Mouse (Mus musculus) ES-CJ7 (cell line): ENCODE measurements around the gene Tirap.
"Not testable (repeated sequence)": the region's sequence is repeated elsewhere in the genome, so short reads cannot be mapped to it uniquely, and the experiment has no call there.

Experiments used
- DNase-seq: peaks from one replicate; pipeline ENCODE4 v3.0.0; 2011; ENCODE audit warnings: low read depth, low spot score

The Tirap gene

DNA sequence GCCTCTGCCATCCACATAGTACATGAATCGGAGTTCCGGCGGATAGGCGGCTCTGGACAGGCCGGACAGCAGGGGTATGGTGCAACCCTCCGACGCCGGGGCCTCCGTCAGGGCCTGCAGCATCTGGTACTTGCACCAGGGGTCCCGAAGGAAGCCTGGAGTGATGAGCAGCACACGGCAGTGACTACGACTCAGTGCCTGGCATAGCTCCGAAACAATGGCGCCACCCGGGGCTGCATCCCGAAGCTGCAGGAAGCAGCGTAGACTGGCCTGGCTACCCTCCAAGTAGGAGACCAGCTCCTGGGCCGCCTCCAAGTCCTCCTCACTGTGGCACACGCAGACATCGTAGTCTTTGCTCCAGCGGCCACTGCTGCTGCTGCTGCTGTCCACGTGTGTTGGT is 11.4 kb downstream of the Tirap start:
- DNase-seq: peak; percentile 28

- DNase-seq: no peak
Measured at GRCm38 (mm10) chr9:35187351-35187903, 12.7 kb downstream of the Tirap start.

GRCm38 (mm10) chr9:35186430-35186829 is 13.7 kb downstream of the Tirap start:
- peak; percentile 40 for DNase-seq

DNA sequence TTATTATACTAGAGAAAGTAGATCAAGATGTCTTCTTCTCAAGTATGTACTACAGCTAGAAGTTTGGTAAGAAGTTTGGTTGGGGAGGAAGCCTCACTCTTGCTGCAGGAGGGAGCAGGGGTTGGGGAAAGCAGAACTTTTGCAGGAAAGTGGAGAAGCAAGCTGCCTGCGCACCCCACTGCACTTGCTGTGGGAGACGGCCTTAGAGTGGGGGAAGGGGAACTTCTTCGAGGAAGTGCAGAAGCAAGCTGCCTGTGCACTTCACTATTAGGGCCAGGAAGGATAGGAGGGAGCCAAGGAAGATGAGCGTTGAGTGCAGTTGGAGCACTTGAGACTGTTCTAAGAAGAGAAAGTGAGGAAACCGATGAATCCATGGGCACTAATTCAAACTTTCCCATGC is 16.7 kb downstream of the Tirap start:
- DNase-seq: no peak

- DNase-seq: no peak
Measured at GRCm38 (mm10) chr9:35182832-35183231, 17.3 kb downstream of the Tirap start.

DNA sequence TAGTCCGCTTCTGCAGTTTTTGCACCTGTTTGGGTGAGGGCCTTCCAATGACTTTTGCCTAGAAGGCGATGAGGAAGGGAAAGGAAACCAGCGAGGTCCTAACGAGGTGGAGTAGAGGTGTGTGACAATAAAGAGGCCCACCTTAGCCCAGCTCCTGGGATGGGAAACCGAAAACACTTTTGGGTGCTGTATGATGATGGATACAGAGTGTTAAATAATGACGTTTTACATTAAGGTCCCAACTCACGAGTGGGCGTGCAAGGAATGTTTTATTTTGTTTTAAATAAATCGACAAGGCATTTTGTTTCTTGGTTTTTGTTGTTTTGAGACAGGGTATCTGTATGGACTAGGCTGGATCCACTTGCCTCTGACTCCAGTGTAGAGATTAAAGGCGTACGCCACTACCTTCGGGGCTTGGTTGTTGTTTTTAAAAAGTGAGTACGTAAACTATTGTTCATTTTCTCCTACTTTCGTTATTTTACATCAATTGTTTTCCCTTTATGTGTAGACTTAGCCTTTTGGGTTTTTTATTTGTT is 23.9 kb downstream of the Tirap start:
- no peak for DNase-seq

DNA sequence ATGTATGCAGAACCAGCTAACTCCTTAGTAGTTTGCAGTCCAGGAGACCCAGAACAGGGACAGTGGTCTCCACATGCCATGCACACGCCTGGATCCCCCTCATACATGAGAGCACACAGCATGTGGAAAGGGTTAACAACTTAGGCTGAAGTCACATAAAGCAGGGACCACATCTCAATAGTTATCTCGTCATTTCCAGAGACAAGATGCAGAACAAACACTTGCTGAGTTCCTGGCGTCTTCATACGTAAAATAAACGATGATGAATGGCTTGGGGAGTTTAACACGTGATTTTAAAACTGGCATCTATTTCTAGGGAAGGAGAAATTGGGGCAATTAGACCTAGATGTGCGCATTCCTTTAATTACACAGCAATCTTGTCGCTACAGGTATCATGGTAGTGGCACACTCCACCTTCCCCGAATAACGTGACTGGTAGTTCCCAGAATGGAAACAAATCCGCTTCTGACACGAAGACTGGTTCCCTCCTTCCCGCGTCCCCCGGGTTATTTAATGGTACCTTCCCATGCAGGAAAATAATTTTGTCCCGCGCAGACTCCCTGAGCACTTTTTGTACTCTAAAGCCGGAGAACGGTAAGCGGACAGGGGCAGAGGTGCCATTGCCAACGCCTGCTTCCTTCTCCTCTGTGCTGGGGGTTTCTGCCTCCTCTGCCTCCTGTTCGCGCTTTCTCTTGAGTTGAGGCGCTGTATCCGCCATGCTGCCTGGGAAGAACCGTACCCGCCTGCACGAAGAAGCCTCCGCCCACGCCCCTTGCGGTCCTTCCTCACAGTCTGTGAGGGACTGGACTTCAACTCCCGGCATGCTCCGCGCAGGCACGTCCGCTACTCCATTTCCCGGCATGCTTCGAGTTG is 24.6 kb downstream of the Tirap start, which contains the start of gene Dcps:
Gene Dcps, minus strand, starts transcription at position 811 of the 873 bp plus-strand sequence.
- peak; percentile 92 for DNase-seq

DNA sequence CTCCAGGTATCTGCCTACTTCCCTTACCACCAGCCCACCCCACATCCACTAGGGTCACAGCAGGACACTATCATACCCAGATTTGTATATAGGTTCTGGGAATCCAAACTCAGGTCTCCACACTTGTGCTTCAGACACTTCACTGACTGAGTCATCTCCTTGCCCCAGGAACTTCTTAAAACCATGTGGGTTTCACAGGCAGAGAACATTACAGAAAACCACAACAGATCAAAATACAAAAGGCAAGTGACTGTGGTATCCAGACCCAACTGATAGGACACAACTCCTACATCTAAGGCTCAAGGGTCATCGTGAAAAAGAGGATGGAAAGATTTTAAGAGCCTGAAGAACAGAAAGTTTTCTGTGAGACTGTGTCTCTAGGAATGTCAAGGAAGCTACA is 26.8 kb downstream of the Tirap start:
- no peak for DNase-seq

- DNase-seq: no peak
Measured at GRCm38 (mm10) chr9:35170071-35170470, 30.0 kb downstream of the Tirap start.

GRCm38 (mm10) chr9:35166798-35167635 is 33.1 kb downstream of the Tirap start:
- DNase-seq: no peak

DNA sequence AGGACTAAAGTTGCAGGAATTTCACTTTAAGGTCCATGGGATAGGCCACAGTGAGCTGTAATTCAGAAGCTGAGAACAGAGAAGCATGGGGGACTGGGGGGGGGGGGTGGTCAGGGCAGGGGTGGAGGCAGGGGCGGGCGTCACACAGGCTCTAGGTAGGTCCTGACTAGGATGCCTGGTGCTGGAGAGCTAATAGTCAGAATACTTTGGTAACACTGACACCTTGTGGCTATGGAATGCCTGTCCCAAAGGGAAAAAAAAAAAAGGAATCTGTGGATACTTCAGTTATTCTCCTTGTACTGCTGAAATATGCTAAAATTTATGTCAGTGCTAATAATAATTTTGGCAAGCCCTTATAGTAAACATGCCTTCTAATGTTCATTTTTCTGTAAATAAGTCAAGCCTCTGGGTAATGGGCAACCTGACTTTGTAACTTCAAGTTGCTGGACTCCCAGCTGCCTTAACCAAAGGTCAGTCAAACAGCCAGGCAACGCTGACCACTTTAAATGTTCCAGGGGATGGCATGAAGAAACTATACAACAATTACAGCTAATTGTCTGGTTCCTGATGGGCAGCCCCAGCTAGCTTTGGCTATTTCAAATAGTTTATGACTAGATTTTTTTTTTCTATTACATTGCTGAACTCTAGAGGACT is 33.8 kb downstream of the Tirap start:
- DNase-seq: no peak

GRCm38 (mm10) chr9:35164142-35164874 is 35.8 kb downstream of the Tirap start:
- DNase-seq: no peak

DNA sequence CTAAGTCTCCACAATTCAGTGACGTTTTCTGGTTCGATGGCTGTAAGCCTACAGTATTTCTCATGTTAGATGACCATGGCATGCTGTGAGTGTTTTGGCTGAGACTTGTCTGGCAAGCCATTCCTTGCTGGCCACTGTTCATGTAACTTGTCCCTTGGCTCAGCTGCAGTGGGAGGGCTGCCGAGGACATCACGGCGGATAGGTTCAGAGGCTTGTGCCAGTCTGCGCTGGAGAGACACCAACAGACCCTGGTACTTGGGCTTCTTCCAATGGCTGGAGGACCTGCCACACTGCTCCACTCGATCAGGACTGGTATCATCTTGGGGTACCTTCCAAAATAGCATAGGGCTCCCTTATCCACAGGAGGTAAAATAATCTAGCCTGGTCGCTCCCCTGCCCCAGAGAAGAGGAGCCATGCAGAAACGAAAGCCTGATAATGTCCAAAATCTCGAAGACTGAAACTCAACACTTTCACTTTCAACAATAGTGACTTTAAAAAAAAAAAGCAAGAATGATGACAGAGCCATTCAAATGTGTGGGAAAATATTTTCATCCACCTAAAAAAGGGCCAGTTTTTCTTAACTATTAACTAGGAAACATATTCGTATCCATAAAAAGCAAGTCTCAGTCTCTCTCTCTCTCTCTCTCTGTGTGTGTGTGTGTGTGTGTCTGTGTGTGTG is 36.9 kb downstream of the Tirap start:
- DNase-seq: no peak

GRCm38 (mm10) chr9:35161721-35162120 is 38.4 kb downstream of the Tirap start:
- DNase-seq: no peak

DNA sequence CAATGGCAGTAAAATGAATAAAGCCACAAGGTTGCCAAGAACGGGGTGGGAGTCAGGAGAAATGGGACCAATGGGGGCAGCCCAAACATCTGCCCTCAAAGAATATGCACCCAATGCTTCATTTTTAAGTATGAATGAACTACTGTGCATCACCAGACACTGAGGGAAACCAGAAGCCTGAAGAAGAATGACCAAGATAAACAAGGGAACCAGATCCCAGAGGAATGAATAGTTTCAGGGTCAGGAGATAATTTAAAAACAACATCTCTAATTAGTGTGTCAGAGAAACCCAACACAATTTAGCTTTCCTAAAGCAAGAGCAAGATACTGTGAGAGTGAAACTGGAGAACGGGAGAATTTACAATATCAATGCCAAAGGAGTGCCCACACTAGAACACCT is 39.4 kb downstream of the Tirap start:
- DNase-seq: no peak

GRCm38 (mm10) chr9:35158477-35158876 is 41.6 kb downstream of the Tirap start:
- no peak for DNase-seq

DNA sequence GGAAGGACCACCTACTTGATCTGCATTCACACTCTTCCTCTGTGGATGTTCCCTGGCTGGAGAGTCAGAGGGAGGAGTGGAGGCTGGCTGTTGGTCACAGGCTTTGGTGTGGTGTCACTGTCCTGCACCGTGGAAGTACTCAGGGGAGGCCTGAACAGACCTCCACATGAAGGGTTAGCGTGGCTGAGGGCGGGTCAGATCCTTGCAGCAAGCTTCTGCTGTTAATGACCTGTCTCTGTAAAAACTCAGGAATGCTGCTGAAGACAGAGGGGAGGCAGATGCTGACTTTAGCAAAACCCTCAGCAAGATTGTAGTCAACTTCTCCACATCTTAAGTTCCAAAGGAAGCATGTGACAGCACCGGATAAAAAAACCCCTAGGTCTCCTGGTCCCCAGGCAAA is 43.2 kb downstream of the Tirap start:
- DNase-seq: no peak

GRCm38 (mm10) chr9:35156002-35156710 is 43.9 kb downstream of the Tirap start:
- DNase-seq: no peak

- no peak for DNase-seq
Measured at GRCm38 (mm10) chr9:35152923-35153322, 47.2 kb downstream of the Tirap start.

DNA sequence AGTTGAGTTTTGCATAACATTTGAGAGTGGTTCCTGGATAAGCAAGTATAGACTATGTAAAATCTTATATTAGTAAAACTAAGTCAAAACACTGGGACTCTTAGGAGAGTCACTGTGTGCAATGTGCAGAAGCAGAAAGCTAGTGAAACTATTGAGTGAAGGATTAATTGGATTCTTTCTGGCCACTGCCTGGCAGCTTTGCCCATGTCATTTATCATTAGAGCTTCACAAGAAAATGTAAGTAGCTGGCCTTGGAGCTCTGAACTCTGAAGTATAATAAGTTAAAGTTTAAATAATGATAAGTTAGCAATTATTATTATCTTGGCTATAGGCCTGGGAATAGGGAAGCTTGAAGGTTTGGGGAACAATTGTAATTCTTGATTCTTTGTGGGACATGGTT is 51.3 kb downstream of the Tirap start:
- not testable (repeated sequence) for DNase-seq
